Mouse (Mus musculus) cerebellum, postnatal 10 days (tissue): ENCODE measurements around the gene Urm1.
"Not testable (repeated sequence)": the region's sequence is repeated elsewhere in the genome, so short reads cannot be mapped to it uniquely, and the experiment has no call there.

Experiments
- DNase-seq, 2 experiments: peaks; one replicate each; pipeline ENCODE4 v3.0.0; 2021; ENCODE audit warnings: mixed read lengths in 2 of 2

The Urm1 gene

GRCm38 (mm10) chr2:29820025-29820817, at the start of gene Urm1:
Gene Urm1, plus strand, starts transcription at chr2:29820075.
- DNase-seq, result peak; percentile 81 to 82

DNA sequence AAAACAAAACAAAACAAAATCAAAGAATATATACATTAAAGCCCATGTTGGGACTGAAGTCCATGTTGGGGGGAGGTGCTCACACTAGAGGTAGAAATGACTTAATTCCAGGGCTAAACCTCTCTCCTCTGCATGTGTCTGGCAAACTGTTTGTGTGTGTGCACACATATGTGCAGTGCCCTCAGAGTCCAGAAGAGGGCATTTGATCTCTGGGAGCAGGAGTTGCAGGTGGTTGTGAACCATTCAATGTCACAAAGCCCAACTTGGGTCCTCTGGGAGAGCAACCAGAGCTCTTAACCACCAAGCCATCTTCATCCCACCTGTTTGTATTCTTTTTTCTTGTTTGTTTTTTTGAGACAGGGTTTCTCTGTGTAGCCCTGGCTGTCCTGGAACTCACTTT, 49.7 kb upstream of the Urm1 start:
- no peak for DNase-seq

DNA sequence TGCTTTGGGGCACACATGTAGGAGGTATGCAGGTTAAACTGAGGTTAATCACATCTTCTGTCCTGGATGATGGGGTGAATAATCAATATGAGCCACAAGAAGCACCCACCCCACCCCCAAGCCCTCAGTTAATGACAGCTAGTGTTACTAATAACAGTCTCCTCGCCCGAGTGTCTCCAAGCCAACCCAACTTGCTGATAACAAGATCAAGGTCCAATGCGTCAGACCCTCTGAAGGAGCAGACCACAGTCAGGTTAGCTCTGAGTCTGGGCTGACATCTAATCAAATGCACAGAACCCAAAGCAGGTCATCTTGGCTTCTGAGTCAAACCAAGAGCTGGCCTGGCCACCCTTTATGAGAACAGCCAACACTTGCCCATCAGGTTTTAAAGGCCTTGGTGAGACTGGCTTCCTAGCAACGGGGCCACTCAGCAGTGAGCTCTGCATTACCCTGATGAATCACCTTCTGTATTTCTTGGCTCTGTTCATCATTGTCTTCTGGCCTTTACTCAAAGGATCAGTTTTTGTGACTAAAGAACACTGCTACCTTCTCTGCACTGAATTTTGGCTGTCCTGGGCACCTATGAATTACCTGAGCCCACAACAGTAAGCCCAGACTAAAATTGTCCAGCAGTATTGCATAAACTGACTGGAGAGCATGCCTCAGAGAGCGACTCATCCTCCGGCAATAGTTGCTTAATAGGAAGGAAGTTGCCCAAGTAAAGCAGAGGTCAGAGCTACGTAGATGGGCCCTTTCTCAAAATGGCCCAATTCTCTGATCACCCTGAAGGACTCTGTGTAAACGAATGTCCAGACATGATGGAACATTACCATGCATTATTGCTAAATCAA, 48.0 kb upstream of the Urm1 start:
- DNase-seq, result no peak

DNA sequence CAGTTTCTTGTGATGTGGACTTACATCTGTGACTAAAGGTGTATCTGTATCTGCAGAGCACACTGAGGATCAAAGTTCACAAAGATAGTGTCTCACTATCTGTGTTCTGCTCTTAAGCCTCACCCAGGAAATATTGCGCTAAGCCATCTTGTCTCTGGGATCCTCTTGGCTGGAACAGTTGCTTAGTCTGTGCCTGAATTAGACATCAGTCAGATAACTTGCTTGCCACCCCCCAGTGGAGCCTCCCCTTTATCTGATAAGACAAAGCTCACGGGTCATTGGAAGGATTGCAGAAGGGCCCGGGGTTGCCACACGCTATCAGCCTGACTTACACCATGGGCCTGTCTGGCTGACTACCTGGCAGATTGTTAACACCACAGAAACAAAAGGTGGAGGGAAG, 46.6 kb upstream of the Urm1 start:
- DNase-seq, result no peak

GRCm38 (mm10) chr2:29781256-29781655, 38.6 kb upstream of the Urm1 start:
- not testable (repeated sequence) for DNase-seq

- no peak for DNase-seq
These were observed 35.6 kb upstream of the Urm1 start for GRCm38 (mm10) chr2:29784290-29784689.

- peak; percentile 92 to 95 for DNase-seq
These were observed 32.6 kb upstream of the Urm1 start, which contains the start of gene Coq4 for GRCm38 (mm10) chr2:29787104-29787917. Gene Coq4, plus strand, starts transcription at chr2:29787493.

DNA sequence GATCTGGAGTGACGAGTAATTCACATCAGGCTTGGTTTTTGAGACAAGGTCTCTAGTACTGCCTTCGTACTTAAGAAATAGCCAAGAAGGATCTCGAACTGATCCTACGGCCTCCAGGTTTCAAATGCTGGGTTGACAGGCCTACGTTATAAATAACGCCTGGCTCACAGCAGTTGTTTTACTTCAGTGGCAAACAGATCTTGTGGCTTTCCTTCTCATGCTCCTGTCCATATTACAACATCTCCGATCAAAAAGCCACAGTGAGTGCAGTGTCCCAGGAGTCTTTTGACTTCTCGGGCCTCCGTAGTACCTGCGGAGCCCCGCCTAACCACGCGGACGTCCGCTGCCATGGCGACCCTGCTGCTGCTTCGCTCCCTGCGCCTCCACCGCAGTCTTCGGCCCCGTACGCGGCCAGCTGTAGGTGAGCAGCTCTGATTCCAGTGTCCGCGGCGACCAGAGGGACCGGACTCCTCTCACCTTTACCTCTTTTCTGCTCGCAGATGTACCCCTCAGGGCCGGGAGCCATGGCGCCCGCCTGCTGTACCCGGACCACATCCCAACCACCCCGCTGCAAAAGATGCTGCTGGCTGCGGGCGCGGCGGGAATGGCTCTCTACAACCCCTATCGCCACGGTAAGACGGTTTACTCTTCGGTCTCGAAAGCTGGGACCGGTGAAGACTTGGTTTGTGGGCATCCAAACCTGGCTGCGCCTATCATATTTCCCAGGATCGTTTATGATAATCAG, 31.8 kb upstream of the Urm1 start, which contains the start of gene Trub2:
TSS of gene Trub2 (minus strand) at position 566 of the 745 bp plus-strand sequence.
- DNase-seq, result peak; percentile 86 to 89

DNA sequence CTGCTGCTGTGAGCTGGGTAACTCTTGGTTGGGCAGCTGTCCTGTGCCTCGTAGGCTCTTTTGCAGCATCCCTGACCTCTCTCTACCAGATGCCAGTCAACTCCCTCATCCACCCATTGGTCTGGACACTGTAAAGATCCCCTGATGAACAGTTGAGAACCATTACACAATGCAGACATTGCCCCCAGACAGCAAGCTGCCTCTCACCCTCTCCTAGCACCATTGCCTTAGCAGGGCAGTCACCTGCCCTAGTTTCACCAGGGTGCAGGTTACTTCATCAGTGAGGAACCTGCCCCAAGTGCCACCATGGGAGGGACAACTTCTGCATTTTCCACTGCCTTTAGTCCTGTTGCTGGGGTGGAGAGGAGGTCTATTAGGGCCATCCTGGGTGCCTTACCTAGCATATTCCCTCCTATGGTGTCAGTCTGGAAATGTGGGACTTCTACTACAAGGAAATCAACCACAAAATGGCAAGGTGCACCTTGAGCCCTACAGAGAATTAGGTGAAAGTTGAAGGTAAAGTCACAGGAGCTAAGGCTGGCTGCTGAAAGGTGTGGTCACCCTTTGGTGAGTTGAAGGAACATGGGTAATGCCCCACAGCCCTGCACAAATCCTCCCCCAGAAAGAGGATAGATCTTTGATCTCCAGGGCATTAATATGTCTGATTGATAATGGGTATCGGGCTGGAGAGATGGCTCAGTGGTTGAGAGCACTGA, 26.9 kb upstream of the Urm1 start:
- no peak for DNase-seq

DNA sequence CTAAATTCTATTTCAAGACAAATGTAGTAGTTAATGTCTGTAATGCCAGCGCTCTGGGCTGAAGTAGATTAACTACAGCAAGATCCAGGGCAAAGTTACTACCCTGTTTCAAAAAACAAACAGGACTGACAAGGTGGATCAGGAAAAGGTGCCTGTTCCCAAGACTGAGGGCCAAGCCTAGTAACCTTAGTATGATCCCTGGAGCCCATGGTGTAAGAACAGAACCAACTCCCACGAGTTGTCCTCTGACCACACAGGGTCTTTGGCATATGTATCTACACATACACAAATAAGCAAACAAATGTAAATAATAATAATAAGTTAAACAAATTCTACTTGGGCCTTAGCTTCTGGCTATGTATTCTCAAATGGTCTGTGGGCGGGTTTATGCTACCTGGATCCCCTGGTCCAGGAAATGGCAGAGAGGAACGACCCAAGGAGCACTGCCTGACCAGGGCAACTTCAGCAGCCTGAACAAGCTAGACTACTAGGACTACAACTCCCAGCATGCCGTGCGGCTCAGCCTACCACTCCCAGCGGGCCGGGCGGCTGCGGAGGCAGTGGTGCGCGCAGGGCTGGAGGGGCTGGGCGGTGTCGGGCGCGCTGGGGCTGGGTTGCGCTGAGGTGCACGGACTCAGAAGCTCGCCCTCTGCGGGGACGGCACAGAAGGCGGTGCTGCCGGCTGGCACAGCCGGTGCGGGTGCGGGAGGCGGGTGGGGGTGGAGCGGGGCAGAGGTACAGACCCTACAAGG, 17.6 kb upstream of the Urm1 start, which contains the start of gene Slc27a4:
TSS of gene Slc27a4 (plus strand) at position 560 of the 752 bp plus-strand sequence.
- peak; percentile 98 to 99 for DNase-seq

DNA sequence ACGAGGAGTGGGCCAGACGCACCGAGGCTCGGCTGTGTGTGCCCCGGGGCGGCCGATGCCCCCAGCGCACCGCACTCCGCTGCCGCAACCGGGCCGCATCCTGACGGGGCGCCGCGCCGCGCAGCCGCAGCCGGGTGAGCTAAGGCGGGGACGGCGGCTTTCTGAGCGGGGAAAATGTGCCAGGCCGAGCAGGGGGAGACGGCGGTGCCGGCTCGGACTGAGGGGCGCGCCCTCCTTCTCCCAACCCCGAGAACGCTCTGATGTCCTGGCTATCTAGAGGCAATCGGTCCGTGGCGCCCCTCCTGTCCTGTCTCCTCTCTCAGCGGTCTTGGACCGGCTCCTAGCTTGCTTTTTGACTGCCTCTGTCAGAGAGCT, 17.1 kb upstream of the Urm1 start:
- DNase-seq, result no peak

- peak; percentile 71 to 74 for DNase-seq
These were observed 16.5 kb upstream of the Urm1 start for GRCm38 (mm10) chr2:29803400-29803831.

DNA sequence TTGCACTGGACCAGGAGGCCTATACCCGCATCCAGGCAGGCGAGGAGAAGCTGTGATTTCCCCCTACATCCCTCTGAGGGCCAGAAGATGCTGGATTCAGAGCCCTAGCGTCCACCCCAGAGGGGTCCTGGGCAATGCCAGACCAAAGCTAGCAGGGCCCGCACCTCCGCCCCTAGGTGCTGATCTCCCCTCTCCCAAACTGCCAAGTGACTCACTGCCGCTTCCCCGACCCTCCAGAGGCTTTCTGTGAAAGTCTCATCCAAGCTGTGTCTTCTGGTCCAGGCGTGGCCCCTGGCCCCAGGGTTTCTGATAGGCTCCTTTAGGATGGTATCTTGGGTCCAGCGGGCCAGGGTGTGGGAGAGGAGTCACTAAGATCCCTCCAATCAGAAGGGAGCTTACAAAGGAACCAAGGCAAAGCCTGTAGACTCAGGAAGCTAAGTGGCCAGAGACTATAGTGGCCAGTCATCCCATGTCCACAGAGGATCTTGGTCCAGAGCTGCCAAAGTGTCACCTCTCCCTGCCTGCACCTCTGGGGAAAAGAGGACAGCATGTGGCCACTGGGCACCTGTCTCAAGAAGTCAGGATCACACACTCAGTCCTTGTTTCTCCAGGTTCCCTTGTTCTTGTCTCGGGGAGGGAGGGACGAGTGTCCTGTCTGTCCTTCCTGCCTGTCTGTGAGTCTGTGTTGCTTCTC, 4.0 kb upstream of the Urm1 start:
- no peak for DNase-seq

GRCm38 (mm10) chr2:29817426-29818232, 2.2 kb upstream of the Urm1 start:
- peak; percentile 94 to 96 for DNase-seq

GRCm38 (mm10) chr2:29819363-29819762, 512 bp upstream of the Urm1 start:
- DNase-seq, result no peak

DNA sequence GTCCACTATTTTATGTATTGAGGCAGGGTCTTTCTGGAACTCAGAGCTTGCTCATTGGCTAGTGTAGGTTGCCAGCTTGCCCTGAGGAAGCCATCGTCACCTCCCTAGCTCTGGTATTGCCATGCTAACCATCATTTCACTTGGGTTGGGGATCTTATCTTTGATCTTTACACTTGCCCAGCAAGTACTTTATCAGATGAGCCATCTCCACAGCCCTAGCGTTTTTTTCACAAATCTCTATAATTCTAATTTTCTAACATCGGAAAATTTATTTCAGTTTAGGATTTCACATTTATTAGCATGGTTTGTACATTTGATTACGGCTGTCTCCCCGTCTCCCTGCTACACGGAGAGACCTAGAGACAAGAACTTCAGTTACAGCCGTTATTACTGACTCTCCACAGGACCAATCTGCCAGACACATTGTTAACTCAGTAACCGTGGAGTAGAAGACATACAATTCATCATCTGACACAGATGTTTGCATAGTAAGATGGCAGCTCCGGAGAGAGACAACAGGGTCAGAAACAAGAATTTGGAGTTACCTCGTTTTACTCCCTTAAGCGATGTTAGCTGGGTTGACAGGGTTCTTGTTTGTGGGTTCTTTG, 6.5 kb downstream of the Urm1 start:
- DNase-seq, result peak in 1 of 2 experiments; percentile 41

DNA sequence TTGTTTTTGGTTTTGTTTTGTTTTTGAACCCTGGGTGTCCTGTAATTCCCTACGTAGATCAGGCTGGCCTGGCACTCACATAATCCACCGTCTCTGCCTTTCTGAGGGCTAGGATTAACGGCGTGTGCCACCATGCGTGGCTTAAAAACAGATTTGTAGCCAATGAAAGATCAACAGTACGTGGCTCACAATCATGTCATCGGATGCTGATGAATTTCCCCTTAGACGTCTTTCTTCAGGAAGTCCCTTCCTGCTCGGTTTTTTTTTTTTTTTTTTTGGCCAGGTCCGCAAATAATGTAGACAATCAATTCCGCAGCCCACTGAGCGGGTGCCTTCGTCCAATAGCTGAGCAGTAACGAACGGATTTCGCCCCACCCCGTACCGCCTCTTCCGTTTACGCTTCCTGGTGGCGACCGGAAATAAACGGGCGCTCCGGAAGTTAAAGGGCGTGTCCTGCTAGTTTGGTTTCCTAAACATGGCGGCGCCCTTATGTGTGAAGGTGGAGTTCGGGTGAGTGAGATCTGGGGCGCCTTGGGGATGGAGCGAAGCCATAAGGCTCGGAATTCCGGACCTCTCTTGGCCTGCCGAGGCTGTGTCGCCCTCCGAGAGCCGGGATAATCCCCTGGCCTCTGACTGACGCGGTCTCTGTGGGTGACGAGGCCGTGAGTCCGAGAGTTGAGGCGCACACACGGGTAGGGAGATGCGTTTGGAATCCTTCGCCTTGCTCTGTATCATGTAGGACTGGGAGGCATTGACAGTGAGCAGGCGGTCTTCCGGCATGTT, 7.2 kb downstream of the Urm1 start:
- peak; percentile 95 to 96 for DNase-seq

- no peak for DNase-seq
These were observed 7.8 kb downstream of the Urm1 start for GRCm38 (mm10) chr2:29827709-29828024.
